Mouse (Mus musculus): ENCODE measurements around the gene Rapgef4.

GRCm38 (mm10) chr2:72116698-72117097 is 135.7 kb downstream of the Rapgef4 start:
- no peak for TF ChIP-seq CTCF (IDR thresholded peaks at IDR 0.05; ENCODE audit: low read depth)
- no peak for TF ChIP-seq EP300 (IDR thresholded peaks at IDR 0.05; ENCODE audit: low read depth)
